Mouse (Mus musculus) gastrocnemius, postnatal 4 days (tissue): ENCODE measurements at regions not wholly inside any gene's neighbourhood (a gene's known extent, or its start where the extent isn't known, plus 50 kb on each side); places are given as distances from the start of the nearest gene placed in this dataset.

ENCODE experiments used
- DNase-seq, 2 experiments: peaks; one replicate each; pipeline ENCODE4 v3.0.0; 2021 to 2022; ENCODE audit warnings: low spot score in 2 of 2, mixed read lengths in 2 of 2

DNA sequence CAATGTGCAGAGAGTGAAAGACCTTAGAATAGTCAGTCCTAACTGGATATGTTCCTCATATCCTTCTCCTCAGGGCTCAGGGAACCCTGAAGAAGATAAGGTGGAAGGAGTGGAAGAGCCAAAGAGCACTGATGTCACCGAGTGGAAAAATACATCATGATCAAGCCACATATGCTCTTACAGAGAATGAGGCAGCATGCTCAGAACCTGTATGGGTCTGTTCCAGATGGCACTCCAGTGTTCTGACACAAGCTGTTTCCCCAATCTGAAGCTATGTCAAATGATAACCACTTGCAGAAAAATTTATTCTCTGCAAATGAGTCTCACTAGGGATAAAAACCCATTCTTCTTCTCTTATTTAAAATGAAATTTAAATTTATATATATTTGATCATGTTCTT, 572.6 kb upstream of the Robo2 start:
- DNase-seq, result no peak

DNA sequence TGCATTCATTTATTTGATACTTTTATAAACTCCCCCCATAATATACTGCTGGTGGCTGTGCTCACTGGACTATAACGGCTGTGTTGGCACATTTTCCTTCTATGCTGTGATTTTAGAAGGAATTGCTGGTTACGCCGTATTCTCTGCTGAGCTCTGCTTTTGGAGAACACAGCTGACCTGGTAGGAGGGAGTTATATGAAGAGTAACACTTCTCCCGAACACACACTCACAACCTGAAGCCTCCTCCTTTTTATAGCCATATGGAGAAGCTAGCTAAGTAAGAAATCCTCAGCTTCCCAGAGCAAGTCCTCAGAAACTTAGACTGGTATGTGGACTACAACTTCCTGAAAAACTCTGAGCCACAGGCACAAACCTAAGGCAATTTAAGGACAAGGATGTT, 554.5 kb upstream of the Robo2 start:
- DNase-seq, result no peak

DNA sequence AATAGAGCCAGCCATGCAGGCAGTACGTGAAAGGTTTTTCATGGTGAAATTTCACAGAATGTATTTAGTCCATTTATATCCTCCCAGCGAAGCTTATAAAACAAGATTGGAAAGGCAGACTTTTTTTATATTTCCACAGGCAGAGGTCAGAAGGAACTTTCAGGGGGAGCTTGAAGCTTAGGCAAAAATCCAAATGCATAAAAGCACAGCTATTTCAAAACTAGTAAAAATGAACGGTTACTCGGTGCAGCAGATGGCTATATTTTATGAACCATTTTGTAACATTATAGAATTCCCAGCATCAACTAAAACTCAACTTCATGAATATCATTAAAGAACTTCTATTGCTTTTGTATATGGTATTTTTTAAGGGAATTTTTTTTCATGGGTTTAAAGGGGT, 518.1 kb upstream of the Robo2 start:
- DNase-seq, result no peak

DNA sequence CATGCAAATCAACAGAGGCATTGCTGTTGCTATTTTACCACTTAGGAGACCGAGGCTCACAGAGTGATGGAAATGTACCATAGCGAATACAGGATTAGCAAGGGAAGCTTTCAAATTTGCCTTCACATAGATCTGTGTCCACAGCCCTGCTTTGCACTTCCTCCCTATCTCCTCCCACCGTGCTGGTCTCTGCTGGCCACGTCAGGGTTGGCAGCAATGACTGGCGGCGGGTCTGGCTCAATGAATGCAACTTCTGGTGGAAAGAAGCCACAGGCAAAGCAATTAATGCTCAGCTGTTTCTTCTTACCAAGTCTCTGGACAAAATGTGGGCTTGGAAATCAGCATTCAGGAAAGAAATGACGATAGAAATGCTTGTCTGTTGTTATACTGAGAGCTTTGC, 489.2 kb upstream of the Robo2 start:
- DNase-seq, result peak in 1 of 2 experiments; percentile 35

DNA sequence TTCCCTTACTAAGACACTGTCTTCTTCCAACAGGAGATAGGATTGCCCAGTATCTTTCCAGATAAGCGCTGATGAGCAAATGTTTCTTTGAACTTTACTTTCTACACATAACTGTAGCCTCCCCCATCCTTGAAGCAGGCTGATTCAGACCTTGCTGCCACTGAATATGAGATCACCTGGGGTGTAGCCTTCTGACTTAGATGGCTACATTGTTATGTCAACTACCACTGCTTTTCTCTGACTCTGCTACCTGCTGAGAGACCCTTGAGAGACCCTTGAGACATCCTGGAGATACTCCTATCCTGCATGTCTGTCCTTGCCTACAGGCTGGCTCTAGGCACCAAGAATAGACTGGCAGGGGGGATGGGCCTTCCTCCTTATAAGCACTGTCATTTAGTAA, 476.1 kb upstream of the Robo2 start:
- DNase-seq, result no peak

DNA sequence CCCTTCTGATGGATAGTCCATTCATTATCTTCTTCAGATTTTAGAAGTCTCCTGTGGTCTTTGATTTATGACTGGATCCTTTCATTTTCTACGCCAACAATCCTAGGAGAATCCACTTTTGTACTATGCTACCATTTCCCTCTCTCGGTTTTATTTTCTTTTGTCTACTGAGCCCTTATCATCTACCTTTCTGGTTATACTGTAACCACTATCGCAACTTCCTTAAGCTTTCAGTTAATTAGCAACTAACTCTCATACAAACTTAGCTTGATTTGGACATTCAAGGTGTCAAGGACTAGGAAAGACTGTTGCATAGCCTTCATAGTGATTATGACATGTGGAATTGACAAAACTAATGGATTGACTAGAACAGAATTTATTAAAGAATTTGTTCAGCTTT, 467.0 kb upstream of the Robo2 start:
- DNase-seq, result no peak

DNA sequence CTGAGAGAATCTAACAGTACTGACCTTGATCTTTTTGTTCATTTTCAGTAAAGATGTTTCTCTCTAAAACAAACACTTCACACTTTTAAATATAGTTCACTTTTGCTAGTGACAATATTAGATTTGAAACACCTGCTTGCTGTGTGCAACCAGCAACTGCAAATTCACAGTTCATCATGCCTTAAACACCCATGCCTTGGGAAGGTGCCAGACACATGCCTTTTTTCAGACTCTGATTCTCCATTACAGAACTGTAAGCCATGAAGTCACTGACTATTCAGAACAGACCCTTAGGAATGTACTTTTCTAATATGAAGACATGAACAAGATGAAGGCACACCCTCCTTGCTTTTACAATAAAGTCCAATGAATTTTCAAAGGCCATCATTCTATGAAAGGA, 462.1 kb upstream of the Robo2 start:
- no peak for DNase-seq

DNA sequence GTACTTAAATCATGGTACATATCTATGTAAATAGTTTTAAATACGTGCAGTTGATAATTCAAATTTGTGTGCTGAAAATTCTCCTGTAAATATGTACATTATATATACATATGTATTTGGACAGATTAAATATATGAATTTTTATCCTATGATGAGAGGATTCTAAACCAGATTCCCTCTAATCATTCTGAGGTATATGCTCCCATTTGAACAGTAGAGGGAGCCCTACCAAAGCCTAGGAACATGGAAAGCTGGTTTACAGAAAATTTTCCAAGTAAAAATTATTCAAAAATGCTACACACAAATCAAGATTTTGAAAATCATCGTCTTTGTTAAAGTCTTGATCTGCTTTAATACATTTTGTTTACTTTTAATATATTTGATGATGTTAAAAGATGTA, 446.1 kb upstream of the Robo2 start:
- DNase-seq, result no peak

DNA sequence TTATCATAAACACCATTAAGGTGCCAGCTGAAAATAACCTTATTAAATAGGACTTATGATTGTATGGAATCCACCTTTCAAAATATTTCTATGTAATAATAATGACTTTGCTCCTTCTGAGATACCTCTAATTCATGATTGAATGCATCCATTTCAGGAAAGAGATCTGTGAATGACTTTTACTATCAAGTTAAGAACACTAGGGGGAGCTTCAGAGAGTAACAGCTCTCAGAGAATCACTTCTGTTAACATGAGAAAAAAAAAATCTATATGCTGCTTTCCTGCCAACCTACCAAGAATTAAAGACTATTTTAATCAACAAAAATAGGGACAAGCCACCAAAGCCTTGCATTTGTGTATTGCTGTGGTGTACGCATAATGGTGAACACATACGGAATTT, 428.4 kb upstream of the Robo2 start:
- DNase-seq, result no peak

DNA sequence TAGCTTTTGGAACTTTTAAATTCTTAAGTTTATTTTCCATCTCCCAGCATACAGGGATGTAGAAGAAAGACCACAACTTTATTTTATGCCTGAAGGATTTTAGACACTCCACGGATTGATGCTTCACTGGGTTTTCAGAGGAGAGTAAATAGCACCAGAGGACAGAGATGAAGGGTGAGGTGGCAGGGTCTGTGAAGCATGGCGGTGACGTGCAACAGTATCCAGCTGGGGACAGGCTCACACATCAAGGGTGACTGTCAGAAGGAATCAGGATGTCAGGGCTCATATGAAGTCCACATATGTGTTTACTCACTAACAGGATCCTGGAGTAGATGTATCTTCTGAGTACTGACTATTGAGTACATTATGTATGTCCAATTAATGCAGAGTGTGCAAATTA, 402.8 kb upstream of the Robo2 start:
- DNase-seq, result no peak

DNA sequence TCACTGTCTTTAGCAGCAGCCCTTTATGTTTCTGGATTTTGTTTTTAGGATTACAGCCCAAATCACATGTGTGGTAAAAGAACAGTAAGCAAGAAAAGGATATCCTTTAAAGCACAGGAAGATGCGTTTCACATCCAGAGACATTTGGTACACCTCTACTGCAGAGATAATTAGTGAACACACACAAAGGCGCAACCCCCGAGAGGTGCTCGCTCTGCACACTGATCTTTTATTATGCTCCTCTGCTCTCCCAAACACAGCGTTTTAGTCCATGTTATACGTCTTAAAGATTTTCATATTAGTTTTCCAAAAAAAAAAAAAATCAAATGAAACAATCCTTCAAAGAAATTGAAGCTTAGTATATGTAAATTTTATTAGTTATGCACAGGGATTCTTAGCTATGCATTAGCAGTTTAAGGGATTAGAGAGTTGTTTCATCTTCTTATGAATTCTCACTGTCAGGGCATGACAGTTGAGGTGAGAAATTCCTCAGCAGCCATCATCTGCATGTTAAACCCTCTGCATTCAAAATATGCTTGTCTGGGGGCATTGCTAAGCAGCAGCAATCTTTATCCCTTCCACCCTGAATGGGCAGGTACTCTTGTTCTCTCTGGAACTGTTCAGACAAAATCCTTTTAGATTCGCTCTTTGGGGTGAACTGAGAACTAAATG, 397.7 kb upstream of the Robo2 start:
- DNase-seq, result no peak

DNA sequence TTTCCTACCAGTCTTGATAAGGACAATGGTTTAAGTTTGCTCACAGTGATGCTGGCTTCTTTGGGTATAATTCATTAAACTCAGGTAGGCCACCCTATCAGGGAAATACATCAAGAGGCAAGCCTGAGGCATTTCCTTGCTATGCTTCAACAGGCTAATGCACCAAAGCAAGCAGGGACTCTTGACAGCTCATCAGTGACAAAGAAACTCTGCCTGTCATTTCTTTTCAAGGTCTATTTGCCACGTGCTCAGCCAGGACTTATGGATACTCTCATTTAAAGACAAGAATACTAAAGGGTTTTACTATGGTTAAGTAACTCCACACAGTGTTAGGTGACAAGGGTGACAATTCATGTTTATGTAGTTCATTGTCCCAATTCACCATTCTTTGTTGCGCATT, 395.1 kb upstream of the Robo2 start:
- no peak for DNase-seq

DNA sequence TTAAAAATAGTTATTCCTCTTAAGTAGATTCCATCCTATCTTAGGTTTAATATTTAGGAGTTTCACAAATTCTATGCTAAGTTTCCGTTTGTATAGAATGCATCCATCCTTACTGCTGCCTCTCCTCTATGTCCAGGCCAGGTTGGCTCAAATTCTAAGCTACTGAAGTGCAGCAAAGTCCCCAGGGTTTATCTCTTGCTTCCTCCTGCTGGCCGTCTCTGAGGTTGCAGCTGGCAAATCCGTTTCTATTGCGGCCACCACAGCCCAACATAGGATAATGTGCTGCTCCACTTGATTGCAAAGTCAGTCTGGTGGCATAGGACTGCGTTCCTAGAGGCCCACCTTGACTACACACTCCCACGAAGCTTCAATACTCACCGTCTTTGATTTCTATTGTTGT, 389.7 kb upstream of the Robo2 start:
- DNase-seq, result peak in 1 of 2 experiments; percentile 14

DNA sequence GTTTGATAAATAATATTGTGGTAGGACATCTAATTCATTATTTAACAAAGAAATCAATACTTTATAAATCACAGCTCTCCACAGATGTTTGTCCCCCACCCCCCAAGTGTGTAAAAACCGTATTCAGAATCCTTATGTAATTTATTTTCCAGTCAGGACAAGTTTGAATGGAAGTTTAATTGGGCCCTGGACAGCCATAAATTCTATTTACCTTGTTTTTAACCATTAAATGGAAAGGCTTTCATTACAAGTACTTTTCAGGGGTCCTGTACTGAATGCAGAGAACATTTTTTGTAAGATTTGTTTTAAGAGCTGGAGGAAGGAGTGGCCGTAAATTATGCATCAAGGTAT, 384.7 kb upstream of the Robo2 start:
- DNase-seq, result no peak

DNA sequence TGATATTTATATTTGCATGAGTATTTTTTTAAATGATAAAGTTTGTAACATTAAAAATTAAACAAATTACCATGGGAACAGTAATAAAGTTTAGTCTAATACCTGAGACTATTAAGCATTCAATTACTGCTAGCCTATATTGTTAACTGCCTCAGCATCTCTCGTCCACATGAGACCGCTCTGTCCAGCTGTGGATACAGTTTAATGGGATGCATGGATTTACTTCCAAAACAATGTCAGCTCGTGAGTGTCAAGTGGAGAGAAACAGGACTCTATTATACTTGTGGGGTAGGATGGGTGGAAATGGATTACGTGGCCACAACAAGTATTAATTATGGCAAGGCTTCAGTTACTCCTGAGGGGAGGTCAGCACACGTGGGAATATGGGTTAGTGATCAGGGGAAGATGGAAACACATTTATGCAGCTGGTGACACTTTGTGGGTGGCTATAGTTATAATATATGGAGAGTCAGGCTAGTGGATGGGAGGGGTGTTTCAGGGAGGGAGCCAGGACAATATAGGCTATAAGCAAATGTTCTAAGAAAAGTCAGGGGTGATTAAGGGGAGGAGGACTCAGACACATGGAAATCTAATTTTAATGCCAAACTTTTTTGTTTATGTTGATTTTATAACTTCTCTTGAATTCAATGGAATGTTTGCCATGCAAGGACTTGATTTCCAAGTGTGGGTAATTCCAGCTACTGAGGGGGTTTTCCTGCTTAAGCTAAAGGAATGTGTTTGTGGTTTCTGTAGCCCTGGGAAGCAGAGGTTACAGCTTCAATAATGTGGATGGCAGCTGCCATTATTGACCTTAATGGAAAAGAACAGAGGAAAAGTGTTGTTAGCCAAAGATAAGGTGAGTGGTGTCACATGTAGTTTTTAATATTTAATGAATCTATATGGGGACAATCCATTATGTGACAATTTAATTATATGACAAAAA, 384.0 kb upstream of the Robo2 start:
- no peak for DNase-seq

DNA sequence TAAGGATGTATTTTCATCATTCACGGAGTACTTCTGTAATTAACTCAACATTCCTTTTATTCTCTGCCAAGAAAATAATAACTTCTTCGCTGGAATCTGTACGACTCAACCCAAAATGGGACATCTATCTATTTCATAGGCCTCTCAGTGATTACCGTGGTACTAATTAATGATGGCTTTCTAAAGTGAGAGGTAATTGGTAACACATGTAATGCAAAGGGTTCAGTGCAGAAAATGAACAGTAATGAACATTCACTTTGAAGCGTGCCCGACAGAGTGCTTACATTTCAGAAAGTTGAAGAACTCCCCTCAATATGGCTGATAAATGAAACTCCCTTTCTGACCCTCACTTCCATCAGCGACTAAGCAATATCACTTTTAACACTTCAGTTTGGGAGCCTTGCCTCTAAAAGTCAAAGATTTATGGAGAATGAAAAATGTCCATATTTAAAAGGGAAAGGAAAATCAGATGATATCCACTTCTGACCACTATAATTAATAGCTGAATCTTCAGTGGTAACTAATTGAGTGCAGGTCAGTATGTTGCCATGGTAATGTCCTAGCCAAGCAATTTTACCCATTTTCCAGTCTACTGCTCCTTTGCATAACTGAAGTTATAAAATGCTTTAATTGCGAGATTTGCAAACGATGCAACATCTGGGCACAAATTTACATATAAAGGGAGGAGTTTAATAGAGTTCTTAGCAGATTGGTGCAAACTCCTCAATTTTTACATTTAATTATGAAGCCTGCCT, 373.9 kb upstream of the Robo2 start:
- no peak for DNase-seq

DNA sequence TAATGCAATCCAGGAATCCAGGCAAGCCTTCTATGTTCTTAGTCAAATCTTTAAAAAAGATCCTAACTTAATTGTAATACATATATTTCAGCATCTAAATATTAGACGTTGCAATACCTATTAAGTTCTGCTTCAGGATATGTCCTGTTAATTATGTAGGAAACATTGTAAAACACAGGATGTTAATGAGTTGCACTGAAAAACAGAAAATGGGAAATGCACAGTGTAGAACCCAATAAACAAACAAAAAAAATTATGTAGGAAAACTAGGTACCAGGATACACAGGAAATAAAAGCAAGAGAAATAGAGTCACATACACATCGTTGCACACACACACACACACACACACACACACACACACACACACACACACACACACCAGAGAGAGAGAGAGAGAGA, 368.8 kb upstream of the Robo2 start:
- no peak for DNase-seq

DNA sequence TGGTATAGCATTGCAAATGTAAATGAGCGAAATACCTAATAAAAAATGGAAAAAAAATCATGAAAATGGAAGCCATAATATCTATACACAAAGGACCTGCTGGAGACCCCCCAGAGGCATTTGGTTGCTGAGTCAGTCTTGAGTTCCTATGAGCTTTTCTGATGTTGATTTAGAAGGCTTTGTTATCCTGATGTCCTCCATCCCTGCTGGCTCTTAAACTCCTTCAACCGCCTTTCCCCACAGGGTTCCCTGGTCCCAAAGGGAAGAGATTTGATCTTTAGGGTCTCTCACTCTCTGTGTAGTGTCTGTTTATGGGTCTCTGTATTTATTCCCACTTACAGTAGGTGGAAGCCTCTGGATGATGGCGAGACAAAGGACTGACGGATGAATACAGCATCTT, 356.6 kb upstream of the Robo2 start:
- DNase-seq, result no peak

DNA sequence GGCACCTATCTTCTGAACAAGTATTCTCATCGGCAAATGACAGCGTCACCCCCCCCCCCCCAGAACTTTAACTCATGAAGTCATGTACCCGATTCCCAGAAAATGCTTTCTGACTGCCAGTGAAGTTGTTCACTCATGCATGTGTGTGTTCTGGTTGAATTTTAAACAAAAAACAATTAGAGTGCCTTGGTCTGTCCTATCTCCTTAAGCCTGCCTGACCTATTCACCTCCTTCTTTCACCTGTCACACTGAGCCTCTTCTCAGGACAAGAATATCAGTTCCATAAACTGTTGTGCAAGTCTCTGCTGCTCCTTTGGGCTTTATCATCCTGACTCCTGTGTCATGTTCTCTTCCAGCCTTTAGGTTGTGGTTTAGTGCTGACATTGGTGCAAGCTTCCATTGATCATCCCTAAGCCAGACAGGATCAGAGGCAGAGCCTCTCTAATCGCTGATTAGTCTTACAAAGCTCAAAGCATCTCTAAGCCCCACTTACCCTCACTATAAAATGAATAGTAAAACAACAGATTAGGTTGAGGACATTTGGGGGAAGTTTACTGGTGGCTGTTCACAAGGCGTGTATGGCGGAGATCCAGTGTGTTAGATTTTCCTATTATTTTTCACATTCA, 345.2 kb upstream of the Robo2 start:
- DNase-seq, result no peak

DNA sequence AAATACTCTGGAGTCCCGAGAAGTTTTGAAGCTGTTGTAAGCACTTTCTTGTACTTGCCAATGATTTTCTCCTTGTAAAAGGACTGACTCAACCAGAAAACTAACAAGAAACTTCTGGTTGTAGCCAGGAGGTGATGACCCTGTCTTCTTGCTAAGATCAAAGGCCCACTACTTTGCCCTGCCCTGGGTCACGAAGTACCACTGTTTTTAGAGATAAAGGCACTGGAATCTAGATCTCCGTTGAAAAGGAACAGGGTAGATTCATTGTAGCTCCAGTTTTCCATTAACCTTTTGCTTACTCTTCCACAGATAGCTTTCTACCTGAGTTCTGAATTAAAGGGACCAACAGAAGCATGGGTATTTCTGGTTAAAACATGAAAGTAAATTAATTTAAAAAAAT, 339.3 kb upstream of the Robo2 start:
- DNase-seq, result no peak

DNA sequence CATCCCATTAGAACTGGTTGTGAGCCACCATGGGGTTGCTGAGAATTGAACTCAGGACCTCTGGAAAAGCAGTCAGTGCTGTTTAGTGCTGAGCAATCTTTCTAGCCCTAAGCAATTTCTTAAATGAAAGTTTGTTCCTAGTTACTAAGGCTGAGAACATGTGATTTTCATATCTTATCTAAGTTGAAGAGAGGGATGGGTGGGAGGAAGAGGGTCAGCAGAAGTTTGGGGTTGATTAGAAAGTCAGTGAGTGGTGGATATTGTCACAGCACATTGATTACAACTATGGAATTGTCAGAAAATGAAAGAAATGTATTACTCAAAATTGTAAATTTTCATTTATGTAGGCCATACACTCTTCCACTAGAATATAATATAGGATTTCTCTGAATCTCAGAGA, 337.4 kb upstream of the Robo2 start:
- DNase-seq, result no peak

DNA sequence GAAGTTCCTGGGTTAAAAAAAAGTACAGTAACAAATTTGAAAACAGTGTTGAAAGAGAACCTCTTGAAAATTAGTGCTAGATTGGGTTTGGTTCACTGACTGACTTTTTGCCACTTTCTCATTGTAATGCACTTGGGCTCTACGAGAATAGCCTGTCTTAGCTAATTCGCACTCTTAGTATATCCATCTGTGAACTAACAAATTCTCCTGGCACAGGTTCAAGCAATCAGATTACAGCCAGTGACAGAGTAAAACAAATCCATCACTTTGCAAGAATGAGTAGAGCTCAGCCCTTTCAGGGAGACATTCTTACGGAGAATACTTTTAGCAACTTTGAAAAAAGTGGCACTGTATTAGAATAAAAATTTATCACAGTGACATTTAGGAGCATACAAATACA, 331.9 kb upstream of the Robo2 start:
- no peak for DNase-seq
